Mouse (Mus musculus) macrophage (primary cell): ENCODE data around the gene Iqsec1. TPM values are rescaled to one million over a fixed set of nuclear protein-coding genes. Genes with fewer than 3 reads are reported as not detected.

ENCODE experiments used
- H3K27ac ChIP-seq: fragments of 350-480 bp; formaldehyde crosslinking; 2 replicates; pipeline ENCODE4 v1.9.0; 2021
- H3K36me3 ChIP-seq: fragments of 350-480 bp; formaldehyde crosslinking; 2 replicates; pipeline ENCODE4 v1.9.0; 2021; ENCODE audit errors: inconsistent target
- H3K4me3 ChIP-seq: fragments of 350-480 bp; formaldehyde crosslinking; 2 replicates; pipeline ENCODE4 v1.9.0; 2021; ENCODE audit errors: inconsistent target
- H3K79me2 ChIP-seq: fragments of 350-480 bp; formaldehyde crosslinking; 2 replicates; pipeline ENCODE4 v1.9.0; 2021; ENCODE audit errors: inconsistent target
- WGBS: methylation state at CpG from one replicate; pipeline ENCODE4 v1.1.7; 2026; ENCODE audit warnings: inconsistent platforms; ENCODE audit not compliant: missing documents; 5-methylcytosine and 5-hydroxymethylcytosine counted together
- polyA plus RNA-seq: library from polyadenylated mRNA; stranded (reverse); fragments of 250-400 nt; gene quantifications from 3 replicates; pipeline ENCODE4 v1.2.4, GENCODE M21; 2018; ENCODE audit warnings: inconsistent platforms

Gene Iqsec1
- polyA plus RNA-seq, 1 experiment from 2014 or later: 135 TPM

DNA sequence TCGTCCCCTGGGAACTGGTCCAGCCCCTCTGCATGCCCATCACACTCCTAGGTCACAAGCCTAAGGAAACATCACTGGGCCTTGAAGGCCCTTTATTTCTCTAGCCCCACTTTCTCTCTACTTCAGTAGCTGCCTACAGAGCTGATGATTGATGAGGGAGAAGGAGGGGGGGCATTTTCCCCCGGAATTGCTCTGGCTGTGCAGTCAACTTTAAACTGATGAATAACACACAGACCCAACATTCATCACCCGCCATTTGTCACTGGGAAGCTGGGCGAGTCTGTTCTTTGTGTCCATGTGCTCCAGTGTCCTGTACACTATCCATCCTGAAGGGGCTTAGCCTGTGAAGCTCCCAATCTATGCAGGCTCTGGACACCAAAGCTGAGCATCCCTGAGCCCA, 165.2 kb downstream of the Iqsec1 start:
- Histone ChIP-seq H3K27ac (no peak overlapping the region), H3K4me3 (no peak overlapping the region), H3K36me3 (no peaks in the 10 kb centered on the region), H3K79me2 (no peaks in the 10 kb centered on the region)
- WGBS: 51% methylated on average over 4 of the region's 4 CpGs

- no peak overlapping the region for H3K27ac ChIP-seq
- no peak overlapping the region for H3K4me3 ChIP-seq
- no peaks in the 10 kb centered on the region for H3K79me2 ChIP-seq
- H3K36me3 ChIP-seq: no peaks in the 10 kb centered on the region
- WGBS: 98% methylated on average over 4 of the region's 4 CpGs
These were observed 166.4 kb downstream of the Iqsec1 start for GRCm38 (mm10) chr6:90821916-90822602.

- no peaks in the 10 kb centered on the region for H3K79me2 ChIP-seq
- no peak overlapping the region for H3K4me3 ChIP-seq
- WGBS: 61% methylated on average over 2 of the region's 2 CpGs
- H3K27ac ChIP-seq: no peak overlapping the region
- H3K36me3 ChIP-seq: no peaks in the 10 kb centered on the region
These were observed 168.6 kb downstream of the Iqsec1 start for GRCm38 (mm10) chr6:90819880-90820279.

DNA sequence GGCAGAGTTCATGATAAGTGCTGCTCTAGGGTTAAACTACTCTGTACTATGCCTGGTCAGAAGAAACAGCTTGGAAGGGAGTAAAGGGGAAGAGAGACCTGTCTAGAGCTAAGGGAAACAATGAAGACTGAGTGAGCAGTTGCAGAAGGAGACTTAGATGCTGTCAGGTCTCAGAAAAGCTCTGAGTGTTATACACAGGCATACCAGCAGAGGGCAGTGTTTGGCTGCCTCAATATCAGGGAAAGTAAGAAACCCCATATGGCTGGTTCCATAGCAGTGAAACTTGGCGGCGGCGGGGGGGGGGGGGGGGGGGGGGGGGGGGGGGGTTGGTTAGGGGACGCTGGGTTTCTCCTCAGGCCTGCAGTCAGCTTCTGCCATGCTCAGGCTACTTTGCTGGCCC, 169.5 kb downstream of the Iqsec1 start:
- H3K36me3 ChIP-seq: no peaks in the 10 kb centered on the region
- H3K4me3 ChIP-seq: no peak overlapping the region
- H3K27ac ChIP-seq: no peak overlapping the region

DNA sequence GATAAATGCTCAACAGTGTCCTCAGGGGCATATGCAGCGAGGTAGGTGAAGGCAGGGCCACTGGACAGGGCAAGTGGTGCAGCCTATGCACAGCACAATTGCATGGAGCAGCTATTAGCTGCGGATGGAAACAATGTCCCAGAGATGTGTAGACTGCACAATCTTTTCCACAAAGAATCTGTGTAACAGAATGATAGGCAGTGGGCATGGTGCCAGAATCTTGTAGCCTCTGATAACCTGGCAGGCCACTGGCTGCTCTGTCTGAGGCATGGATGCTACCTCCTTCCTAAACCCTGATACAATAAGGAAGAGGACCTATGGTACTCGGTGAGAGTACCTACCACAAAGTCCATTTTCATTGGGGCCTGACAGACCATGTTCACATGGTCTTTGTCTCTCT, 171.9 kb downstream of the Iqsec1 start:
- WGBS: 86% methylated on average over 3 of the region's 3 CpGs
- Histone ChIP-seq H3K4me3 (no peak overlapping the region), H3K27ac (no peak overlapping the region), H3K79me2 (no peaks in the 10 kb centered on the region), H3K36me3 (no peaks in the 10 kb centered on the region)

More for the DNA sequence above, 169.5 kb downstream of the Iqsec1 start:
- WGBS: 0% methylated on average over 1 of the region's 4 CpGs
- no peaks in the 10 kb centered on the region for H3K79me2 ChIP-seq

- 61% methylated on average over 3 of the region's 3 CpGs for WGBS
- no peak overlapping the region for H3K4me3 ChIP-seq
- H3K79me2 ChIP-seq: no peaks in the 10 kb centered on the region
- H3K27ac ChIP-seq: no peak overlapping the region
- no peaks in the 10 kb centered on the region for H3K36me3 ChIP-seq
These were observed 173.1 kb downstream of the Iqsec1 start for GRCm38 (mm10) chr6:90815341-90815740.

- WGBS: 86% methylated on average over 1 of the region's 1 CpGs
These were observed 175.0 kb downstream of the Iqsec1 start for GRCm38 (mm10) chr6:90813526-90813925.

GRCm38 (mm10) chr6:90812584-90812983, 175.9 kb downstream of the Iqsec1 start:
- Histone ChIP-seq H3K4me3 (no peak overlapping the region), H3K79me2 (no peaks in the 10 kb centered on the region), H3K27ac (no peak overlapping the region), H3K36me3 (no peaks in the 10 kb centered on the region)
- WGBS: 94% methylated on average over 8 of the region's 8 CpGs

More at GRCm38 (mm10) chr6:90813526-90813925, 175.0 kb downstream of the Iqsec1 start:
- H3K79me2 ChIP-seq: no peaks in the 10 kb centered on the region
- H3K36me3 ChIP-seq: no peaks in the 10 kb centered on the region
- no peak overlapping the region for H3K27ac ChIP-seq
- no peak overlapping the region for H3K4me3 ChIP-seq

GRCm38 (mm10) chr6:90812072-90812471, 176.4 kb downstream of the Iqsec1 start:
- H3K27ac ChIP-seq: no peak overlapping the region
- no peak overlapping the region for H3K4me3 ChIP-seq
- H3K79me2 ChIP-seq: no peaks in the 10 kb centered on the region
- no peaks in the 10 kb centered on the region for H3K36me3 ChIP-seq
- WGBS: 81% methylated on average over 3 of the region's 3 CpGs

- Histone ChIP-seq H3K4me3 (no peak overlapping the region), H3K36me3 (no peaks in the 10 kb centered on the region)
- no CpG with 5 or more reads among the region's 1 CpGs for WGBS
These were observed 177.9 kb downstream of the Iqsec1 start for GRCm38 (mm10) chr6:90810576-90810975.

GRCm38 (mm10) chr6:90809960-90810362, 178.5 kb downstream of the Iqsec1 start:
- Histone ChIP-seq H3K27ac (no peak overlapping the region), H3K4me3 (no peak overlapping the region)
- 18% methylated on average over 22 of the region's 22 CpGs for WGBS

More at GRCm38 (mm10) chr6:90810576-90810975, 177.9 kb downstream of the Iqsec1 start:
- no peak overlapping the region for H3K27ac ChIP-seq
- no peaks in the 10 kb centered on the region for H3K79me2 ChIP-seq

DNA sequence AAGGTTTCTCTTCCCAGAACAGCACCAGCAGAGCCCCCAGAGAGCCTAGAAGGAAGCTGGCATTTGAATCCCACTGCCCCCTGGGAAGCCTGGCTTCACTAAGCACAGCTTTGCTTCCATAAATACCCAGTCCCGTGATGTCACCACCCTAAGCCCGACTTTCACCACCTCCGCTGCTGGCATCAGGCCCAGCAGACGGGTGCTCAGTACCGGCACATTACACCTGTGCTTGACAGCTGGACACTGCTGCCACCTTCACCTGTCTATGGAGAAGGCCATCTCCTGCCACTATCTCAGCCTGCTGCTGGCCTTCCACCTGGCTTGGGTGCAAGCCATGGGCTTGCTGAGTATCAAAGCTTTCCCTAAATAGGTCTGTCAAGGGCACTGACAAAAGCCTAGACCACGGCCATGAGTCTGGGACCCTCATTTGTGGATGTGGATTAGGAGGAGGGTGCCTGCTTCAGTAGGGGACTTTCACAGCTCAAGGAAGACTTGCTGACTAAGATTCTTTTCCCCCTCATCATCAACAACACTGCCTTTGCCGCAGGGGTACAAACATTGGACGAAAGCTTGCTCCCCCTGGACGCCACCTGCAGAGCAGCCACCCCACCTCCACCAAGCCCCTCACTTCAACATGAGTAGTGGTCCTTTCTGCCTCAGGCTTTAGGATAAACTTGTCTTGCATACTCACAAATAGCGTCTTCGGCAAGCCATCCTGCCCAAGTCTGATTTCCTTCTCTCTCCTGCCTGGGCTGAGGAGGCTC, 179.2 kb downstream of the Iqsec1 start:
- no peak overlapping the region for H3K4me3 ChIP-seq
- H3K27ac ChIP-seq: no peak overlapping the region
- WGBS: 77% methylated on average over 11 of the region's 11 CpGs
- H3K79me2 ChIP-seq: no peaks in the 10 kb centered on the region
- no peaks in the 10 kb centered on the region for H3K36me3 ChIP-seq

More at GRCm38 (mm10) chr6:90809960-90810362, 178.5 kb downstream of the Iqsec1 start:
- H3K36me3 ChIP-seq: no peaks in the 10 kb centered on the region
- H3K79me2 ChIP-seq: no peaks in the 10 kb centered on the region

DNA sequence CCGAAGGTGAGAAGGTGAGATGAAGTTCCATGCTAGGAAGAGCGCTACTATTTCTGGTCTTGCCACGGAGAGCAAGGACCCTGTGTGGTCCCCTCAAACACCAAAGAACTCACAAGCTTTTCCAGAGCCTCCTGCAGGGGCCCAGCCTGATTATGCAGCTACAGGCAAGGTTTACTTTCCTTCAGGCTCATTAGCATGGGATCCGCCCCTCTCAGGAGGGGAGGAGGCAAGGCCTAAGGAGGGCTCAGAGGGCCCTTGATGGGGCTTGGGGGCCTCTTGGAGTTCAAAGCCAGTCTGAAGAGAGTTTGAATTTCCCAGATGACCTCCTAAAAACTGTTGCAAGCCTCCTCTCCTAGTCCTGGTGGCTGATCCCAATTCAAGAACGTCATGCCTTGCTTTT, 179.9 kb downstream of the Iqsec1 start:
- H3K27ac ChIP-seq: no peak overlapping the region
- 70% methylated on average over 5 of the region's 5 CpGs for WGBS
- H3K36me3 ChIP-seq: no peaks in the 10 kb centered on the region
- H3K4me3 ChIP-seq: no peak overlapping the region
- no peaks in the 10 kb centered on the region for H3K79me2 ChIP-seq

DNA sequence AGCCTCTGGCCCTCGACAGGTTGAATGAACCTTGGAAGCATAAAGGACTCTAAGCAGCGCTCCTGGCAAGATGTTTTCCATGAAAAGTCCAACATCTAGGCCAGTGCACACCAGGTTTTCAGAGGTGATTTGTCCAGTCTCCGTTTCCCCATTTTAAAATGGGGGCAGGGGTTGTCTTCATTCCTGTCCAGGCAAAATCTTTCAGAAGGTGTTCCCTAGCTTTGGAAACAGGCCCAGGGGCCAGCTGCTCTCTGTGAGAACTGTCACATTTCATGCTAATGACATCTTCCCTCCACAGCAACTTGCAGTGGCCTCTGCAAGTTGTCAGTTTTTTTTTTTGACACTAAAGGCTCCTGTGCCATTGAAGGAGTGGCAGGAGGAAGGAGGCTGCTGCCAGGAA, 180.4 kb downstream of the Iqsec1 start:
- Histone ChIP-seq H3K4me3 (no peak overlapping the region), H3K79me2 (no peaks in the 10 kb centered on the region), H3K27ac (no peak overlapping the region), H3K36me3 (no peaks in the 10 kb centered on the region)
- 92% methylated on average over 3 of the region's 3 CpGs for WGBS

DNA sequence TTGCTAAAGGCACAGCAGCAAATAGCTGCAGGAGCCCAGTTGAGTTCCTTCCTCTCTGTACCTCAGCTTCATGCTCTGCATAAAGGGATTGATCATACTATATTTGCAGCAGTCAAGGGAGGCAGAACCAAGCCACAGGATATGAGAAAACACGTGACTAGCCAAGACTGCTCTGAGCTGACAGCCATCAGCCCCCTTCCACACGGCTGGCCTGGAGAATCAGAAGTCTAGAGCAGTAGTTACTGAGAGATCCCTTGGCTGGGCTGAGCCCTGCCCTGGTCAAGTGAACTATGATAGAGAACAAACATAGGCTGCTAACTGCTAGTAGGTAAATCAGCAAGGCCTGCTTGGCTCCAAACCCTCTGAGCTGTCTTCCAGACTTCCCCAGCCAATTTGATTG, 180.9 kb downstream of the Iqsec1 start:
- Histone ChIP-seq H3K27ac (no peak overlapping the region), H3K4me3 (no peak overlapping the region), H3K36me3 (no peaks in the 10 kb centered on the region), H3K79me2 (no peaks in the 10 kb centered on the region)
- 0% methylated on average over 2 of the region's 2 CpGs for WGBS
